Mouse (Mus musculus) heart, adult 2 months (tissue): ENCODE measurements around the gene Scarb1.

ENCODE experiments used
- CTCF ChIP-seq: fragments of 200-600 bp; IDR thresholded peaks from 2 replicates; pipeline ENCODE4 v1.8.1; 2022; ENCODE audit warnings: antibody characterized with exemption, mild to moderate bottlenecking, moderate library complexity
- POLR2A ChIP-seq: fragments of 200-500 bp; IDR thresholded peaks from 2 replicates; pipeline ENCODE4 v1.6.1; 2011; ENCODE audit warnings: mild to moderate bottlenecking, low read depth, low read length, control low read depth; ENCODE audit not compliant: insufficient read depth

GRCm38 (mm10) chr5:125331811-125332210, 9.1 kb downstream of the Scarb1 start:
- no peak for TF ChIP-seq CTCF
- TF ChIP-seq POLR2A = no peak
